Mouse (Mus musculus): ENCODE measurements at regions not wholly inside any gene's neighbourhood (a gene's known extent, or its start where the extent isn't known, plus 50 kb on each side); places are given as distances from the start of the nearest gene placed in this dataset.

DNA sequence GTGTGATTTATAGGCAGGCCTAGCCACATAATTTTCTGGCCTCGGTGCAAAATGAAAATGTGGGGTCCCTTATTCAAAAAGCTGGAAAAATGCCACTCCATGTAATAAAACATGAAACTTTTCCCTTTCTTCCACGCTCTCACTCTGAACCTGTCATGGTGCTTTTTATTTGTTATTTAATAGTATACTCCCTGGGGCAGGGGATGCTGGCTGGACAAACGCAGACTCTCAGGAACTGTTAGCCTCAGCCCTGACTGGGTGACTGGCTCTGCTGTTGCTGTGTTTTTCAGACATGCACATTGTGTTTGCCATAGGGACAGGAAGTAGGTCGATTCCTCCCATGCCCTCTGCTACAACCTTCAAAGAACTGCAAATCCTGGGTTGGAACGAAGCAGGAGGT lies 1139.5 kb downstream of the Slc22a22 start:
- Histone ChIP-seq H3K4me3 (ENCODE audit: insufficient read depth, low read length) (no peak overlapping the region), H3K27ac (ENCODE audit: insufficient read depth, low read depth, low read length) (no peak overlapping the region), H3K4me1 (ENCODE audit: control insufficient read depth, insufficient read depth, low read length) (no peaks in the 10 kb centered on the region)
- TF ChIP-seq POLR2A (IDR thresholded peaks at IDR 0.05; ENCODE audit: borderline replicate concordance, low read depth, low read length) (no peak), CTCF (IDR thresholded peaks at IDR 0.05; ENCODE audit: low read depth, low read length) (no peak)

DNA sequence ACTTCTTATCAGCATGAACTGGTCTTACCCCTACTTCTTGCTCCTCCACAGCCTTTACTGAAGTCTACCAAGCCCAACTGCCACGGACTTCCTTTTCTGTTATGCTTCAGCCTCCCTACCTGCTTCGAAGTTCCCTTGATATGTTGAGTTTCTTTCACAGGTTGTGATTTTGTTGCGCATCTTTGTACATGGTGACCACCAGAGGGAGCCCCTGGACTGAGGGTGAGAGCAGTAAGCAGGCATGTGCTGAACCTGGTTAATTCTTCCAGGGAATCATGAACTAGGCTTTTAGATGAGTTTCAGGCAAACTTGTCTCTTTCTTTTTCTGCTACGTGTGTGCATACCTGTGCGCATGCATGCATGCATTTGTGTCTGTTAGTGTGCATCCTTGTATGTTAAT lies 1141.0 kb downstream of the Slc22a22 start:
- H3K4me3 ChIP-seq (ENCODE audit: insufficient read depth, low read length): no peak overlapping the region
- H3K27ac ChIP-seq (ENCODE audit: insufficient read depth, low read depth, low read length): no peak overlapping the region
- H3K4me1 ChIP-seq (ENCODE audit: control insufficient read depth, insufficient read depth, low read length): no peaks in the 10 kb centered on the region
- TF ChIP-seq POLR2A (IDR thresholded peaks at IDR 0.05; ENCODE audit: borderline replicate concordance, low read depth, low read length) (no peak), CTCF (IDR thresholded peaks at IDR 0.05; ENCODE audit: low read depth, low read length) (no peak)

DNA sequence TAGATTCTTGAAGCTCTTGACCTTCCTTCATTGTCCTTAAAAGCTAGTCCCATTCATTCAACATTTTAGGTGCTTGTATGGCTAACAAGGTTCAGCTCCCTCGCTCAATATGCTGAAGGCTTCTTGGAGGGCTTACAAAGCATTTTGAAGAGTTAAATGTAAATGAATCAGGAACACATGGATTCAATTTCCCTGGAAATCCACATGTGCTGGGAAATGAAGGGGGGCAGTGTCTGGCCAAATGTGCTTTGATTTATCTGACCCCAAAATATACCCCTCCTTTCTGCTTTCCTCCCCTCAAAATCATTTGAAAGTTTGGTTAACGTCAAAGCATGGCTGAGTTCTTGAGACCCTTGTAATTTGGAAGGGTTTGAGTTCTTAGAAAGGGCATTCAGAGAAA lies 1142.4 kb downstream of the Slc22a22 start:
- Histone ChIP-seq H3K4me3 (ENCODE audit: insufficient read depth, low read length) (no peak overlapping the region), H3K4me1 (ENCODE audit: control insufficient read depth, insufficient read depth, low read length) (no peaks in the 10 kb centered on the region), H3K27ac (ENCODE audit: insufficient read depth, low read depth, low read length) (no peak overlapping the region)
- TF ChIP-seq CTCF (IDR thresholded peaks at IDR 0.05; ENCODE audit: low read depth, low read length) (no peak), POLR2A (IDR thresholded peaks at IDR 0.05; ENCODE audit: borderline replicate concordance, low read depth, low read length) (no peak)

DNA sequence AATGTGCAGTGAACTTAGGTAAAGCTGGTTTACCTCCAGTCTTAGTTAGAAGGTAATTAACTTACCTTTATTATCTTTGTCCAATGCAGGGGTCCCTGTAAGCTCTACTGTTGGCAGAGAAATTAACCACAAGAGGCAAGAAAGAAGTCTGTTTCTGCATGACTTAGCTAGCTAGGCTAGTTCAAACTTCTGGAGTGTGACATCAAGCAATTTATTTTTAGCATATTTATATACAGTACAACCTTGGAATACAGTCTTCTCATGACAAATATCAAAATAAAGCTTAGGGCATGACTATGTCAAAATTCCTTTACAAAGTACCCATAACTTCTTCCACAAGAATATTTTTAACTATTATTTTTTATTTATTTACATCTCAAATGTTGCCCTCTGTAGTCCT lies 1156.9 kb downstream of the Slc22a22 start:
- H3K4me1 ChIP-seq (ENCODE audit: control insufficient read depth, insufficient read depth, low read length): no peaks in the 10 kb centered on the region
- no peak overlapping the region for H3K27ac ChIP-seq (ENCODE audit: insufficient read depth, low read depth, low read length)
- no peak overlapping the region for H3K4me3 ChIP-seq (ENCODE audit: insufficient read depth, low read length)
- TF ChIP-seq CTCF (IDR thresholded peaks at IDR 0.05; ENCODE audit: low read depth, low read length): no peak
- TF ChIP-seq POLR2A (IDR thresholded peaks at IDR 0.05; ENCODE audit: borderline replicate concordance, low read depth, low read length): no peak

DNA sequence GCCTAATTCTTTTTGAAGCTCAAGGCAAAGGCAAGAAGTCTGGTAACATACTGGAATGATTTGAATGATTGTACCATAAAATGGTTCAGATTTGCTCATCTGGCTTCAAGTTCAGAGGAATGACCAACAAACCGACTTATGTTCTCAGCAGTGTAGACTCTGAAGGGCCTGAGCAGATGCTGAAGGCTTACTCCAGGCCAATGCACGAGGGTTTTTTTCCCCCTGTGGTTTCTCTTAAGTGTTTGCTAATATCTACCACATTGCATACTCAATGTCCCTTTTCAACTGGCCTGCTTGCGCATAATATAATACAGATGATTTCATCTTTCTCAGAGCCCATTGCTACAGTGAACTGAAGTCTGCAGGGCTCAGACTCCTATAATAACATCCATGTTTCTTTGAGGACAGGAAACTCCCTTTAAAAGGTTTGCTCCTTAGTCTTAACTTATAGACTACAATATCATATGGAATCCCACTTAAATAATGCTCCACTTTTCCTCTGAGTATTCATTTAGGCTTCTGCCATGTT lies 1182.5 kb downstream of the Slc22a22 start:
- Histone ChIP-seq H3K4me3 (ENCODE audit: insufficient read depth, low read length) (no peak overlapping the region), H3K27ac (ENCODE audit: insufficient read depth, low read depth, low read length) (no peak overlapping the region), H3K4me1 (ENCODE audit: control insufficient read depth, insufficient read depth, low read length) (no peaks in the 10 kb centered on the region)
- TF ChIP-seq POLR2A (IDR thresholded peaks at IDR 0.05; ENCODE audit: borderline replicate concordance, low read depth, low read length) (no peak), CTCF (IDR thresholded peaks at IDR 0.05; ENCODE audit: low read depth, low read length) (no peak)

DNA sequence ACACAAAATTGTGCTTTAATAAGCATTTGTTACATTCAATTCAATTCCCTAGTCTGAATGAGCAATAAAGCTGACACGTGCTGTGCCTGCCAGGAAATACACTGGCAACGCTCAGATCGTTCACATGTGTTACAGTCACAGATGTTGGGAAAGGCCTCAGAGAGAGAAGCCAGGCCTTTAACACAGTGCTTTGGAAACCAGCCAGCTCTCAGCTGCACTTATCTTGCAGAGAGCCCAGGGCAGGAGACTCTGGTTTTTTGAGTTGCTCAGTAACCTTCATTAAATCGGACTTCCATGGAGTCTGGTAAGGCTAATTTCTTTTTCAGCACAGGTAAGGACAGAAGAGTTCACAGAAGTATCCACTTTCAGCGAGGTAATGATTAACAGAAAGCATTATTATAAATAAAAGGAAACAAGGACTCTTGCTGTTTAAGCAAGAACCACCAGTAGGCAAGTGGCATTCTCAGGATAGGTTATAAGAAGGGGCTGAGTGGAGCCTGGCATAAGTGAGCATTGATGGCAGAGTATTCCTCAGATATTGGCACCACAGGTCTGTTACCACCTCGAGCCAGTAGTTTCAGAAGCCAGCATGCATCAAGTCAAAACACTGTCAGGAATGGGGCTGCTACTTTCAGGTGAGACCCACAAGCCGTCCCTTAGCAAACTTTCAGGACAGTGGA lies 1198.7 kb downstream of the Slc22a22 start:
- Histone ChIP-seq H3K4me1 (ENCODE audit: control insufficient read depth, insufficient read depth, low read length) (no peaks in the 10 kb centered on the region), H3K27ac (ENCODE audit: insufficient read depth, low read depth, low read length) (no peak overlapping the region), H3K4me3 (ENCODE audit: insufficient read depth, low read length) (no peak overlapping the region)
- TF ChIP-seq CTCF (IDR thresholded peaks at IDR 0.05; ENCODE audit: low read depth, low read length) (no peak), POLR2A (IDR thresholded peaks at IDR 0.05; ENCODE audit: borderline replicate concordance, low read depth, low read length) (no peak)

DNA sequence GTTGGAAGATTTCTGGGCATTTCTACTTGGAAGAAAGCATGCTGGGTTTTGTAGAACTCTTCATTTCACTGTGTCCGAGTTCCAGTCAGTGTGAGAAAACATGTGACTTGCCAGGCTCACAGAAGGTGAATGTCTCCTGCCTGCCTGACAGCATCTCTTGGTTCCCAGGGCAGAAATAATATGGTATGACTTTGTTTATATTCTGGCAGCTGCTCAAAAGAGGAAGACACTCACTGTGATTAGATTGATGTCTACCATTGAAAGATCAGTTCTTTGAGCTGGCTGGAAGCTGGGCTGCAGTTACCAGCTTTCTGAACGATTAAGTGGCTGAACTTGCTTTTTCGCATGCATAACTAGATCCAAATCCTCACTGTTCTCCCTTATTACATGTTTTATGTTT lies 1199.4 kb downstream of the Slc22a22 start:
- TF ChIP-seq POLR2A (IDR thresholded peaks at IDR 0.05; ENCODE audit: borderline replicate concordance, low read depth, low read length) (no peak), CTCF (IDR thresholded peaks at IDR 0.05; ENCODE audit: low read depth, low read length) (no peak)
- Histone ChIP-seq H3K4me1 (ENCODE audit: control insufficient read depth, insufficient read depth, low read length) (no peaks in the 10 kb centered on the region), H3K4me3 (ENCODE audit: insufficient read depth, low read length) (no peak overlapping the region), H3K27ac (ENCODE audit: insufficient read depth, low read depth, low read length) (no peak overlapping the region)

DNA sequence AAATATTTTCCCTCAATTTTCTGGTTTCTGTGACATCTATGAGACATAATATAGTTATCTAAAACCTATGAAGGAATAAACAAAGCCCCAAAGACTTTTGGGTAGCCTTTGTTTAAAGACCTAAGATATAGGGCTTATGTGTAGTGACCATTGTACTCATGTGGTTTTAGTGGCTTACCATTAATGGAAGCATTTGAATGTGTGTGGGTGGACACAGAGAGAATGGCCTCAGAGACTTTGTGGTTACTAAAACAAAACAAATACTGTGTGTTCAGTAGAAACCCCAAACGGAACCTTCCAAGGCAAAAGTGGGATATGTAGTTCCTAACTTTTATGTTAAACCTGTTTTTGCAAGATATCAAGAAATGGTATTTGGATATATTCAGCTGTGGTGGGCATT lies 1228.7 kb downstream of the Slc22a22 start:
- Histone ChIP-seq H3K27ac (ENCODE audit: insufficient read depth, low read depth, low read length) (no peak overlapping the region), H3K4me1 (ENCODE audit: control insufficient read depth, insufficient read depth, low read length) (no peaks in the 10 kb centered on the region), H3K4me3 (ENCODE audit: insufficient read depth, low read length) (no peak overlapping the region)
- TF ChIP-seq POLR2A (IDR thresholded peaks at IDR 0.05; ENCODE audit: borderline replicate concordance, low read depth, low read length): no peak
- TF ChIP-seq CTCF (IDR thresholded peaks at IDR 0.05; ENCODE audit: low read depth, low read length): no peak

DNA sequence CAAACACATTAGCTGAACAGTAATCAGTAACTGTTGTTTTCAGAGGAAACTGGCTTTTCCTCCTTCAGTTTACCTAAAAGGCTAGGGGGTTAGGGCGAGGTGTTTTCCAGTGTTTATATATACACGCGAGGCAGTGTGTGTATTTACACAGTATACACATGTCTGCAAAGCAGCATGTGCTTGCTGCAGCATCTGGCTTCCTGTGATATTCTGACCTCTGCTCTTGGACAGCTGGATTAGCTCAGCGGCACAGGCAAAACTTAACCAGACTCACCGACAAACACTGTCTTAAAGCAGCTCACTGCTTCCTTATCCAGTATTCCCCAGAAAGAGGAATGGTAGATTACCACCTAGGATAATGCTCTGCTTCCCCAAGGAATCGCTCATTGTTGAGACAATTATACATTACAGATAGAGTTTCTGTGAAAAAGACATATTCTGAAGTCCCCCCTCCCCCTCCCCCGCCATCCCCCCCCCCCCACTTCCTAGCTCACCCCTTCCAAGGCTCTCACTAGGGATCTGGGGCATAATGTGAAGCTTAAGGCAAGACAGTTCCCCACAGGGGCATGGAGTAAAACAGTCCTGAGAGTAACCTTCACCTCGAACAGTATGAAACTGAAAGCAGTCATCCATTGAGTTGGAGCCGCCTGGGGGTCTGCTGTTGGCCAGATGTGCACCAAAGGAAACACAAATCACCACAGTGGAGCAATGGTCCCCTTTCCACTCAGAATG lies 1233.3 kb downstream of the Slc22a22 start:
- Histone ChIP-seq H3K4me3 (ENCODE audit: insufficient read depth, low read length) (no peak overlapping the region), H3K4me1 (ENCODE audit: control insufficient read depth, insufficient read depth, low read length) (no peaks in the 10 kb centered on the region), H3K27ac (ENCODE audit: insufficient read depth, low read depth, low read length) (no peak overlapping the region)
- no peak for TF ChIP-seq POLR2A (IDR thresholded peaks at IDR 0.05; ENCODE audit: borderline replicate concordance, low read depth, low read length)

DNA sequence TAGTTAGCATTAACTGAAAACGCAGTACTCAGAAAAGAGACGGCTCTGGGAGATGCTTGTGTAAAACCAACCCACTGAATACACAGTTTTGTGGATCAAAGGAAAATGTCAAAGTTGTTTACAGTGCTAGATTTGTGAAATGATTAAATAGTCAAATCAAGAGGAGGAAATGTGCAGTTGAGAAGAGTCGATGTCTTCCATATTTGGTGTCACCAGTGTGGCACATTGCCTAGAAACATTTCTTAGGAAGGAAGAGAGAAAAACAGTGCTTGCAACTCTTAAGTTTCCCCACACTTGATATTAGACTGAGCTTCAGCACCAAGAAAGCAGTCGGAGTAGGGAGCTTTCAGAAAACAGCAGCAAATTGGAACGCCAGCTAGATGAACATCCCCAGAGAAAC lies 1274.9 kb downstream of the Slc22a22 start:
- Histone ChIP-seq H3K4me1 (ENCODE audit: control insufficient read depth, insufficient read depth, low read length) (no peaks in the 10 kb centered on the region), H3K27ac (ENCODE audit: insufficient read depth, low read depth, low read length) (no peak overlapping the region), H3K4me3 (ENCODE audit: insufficient read depth, low read length) (no peak overlapping the region)
- TF ChIP-seq POLR2A (IDR thresholded peaks at IDR 0.05; ENCODE audit: borderline replicate concordance, low read depth, low read length): no peak
- no peak for TF ChIP-seq CTCF (IDR thresholded peaks at IDR 0.05; ENCODE audit: low read depth, low read length)

Data from bone marrow macrophage, adult 2 months (primary cell).